ENCODE assay signal across 10 mouse cellular contexts in genomic region chr1:75385142-75385730, GRCm38 (mm10). TPM values are rescaled to one million over a fixed set of nuclear protein-coding genes. Genes with fewer than 3 reads are reported as not detected.
DNase-seq lines count a peak whose midpoint lies in the region; ATAC-seq lines count a peak whose summit lies in the region.
"Had no signal": no experiment of that assay in that cellular context is flagged by ENCODE, and none has a peak within 500 bp of the region (broad histone marks: within the 10 kb centered on the region; RNA-seq: fewer than 3 reads in every experiment).

No protein-coding gene starts in this region.

- no peaks in the 10 kb centered on the region for H3K36me3 ChIP-seq in heart, embryonic 11.5 days (ENCODE audit: control insufficient read depth, insufficient read depth, low read length)
- H3K36me3 ChIP-seq in neural tube, embryonic 11.5 days (ENCODE audit: control insufficient read depth, insufficient read depth, low read length) = no peaks in the 10 kb centered on the region
- H3K36me3 ChIP-seq in intestine, embryonic 15.5 days = no peaks in the 10 kb centered on the region
- no peaks in the 10 kb centered on the region for H3K36me3 ChIP-seq in stomach, embryonic 16.5 days (ENCODE audit: control insufficient read depth, insufficient read depth, low read length)

- H3K9ac ChIP-seq in heart, embryonic 11.5 days (ENCODE audit: low read depth, low read length) = peak overlapping the region; percentile 47
- H3K9ac ChIP-seq in neural tube, embryonic 11.5 days (ENCODE audit: low read length) = no peak overlapping the region
- no peak overlapping the region for H3K9ac ChIP-seq in intestine, embryonic 15.5 days
- H3K9ac ChIP-seq in stomach, embryonic 16.5 days (ENCODE audit: low read length) = peak overlapping the region; percentile 40; the same call in 1 of the 2 replicates

- peak overlapping the region; percentile 35 for H3K4me2 ChIP-seq in heart, embryonic 11.5 days
- peak overlapping the region; percentile 4; the same call in 1 of the 2 replicates for H3K4me2 ChIP-seq in neural tube, embryonic 11.5 days (ENCODE audit: low read depth)
- H3K4me2 ChIP-seq in intestine, embryonic 15.5 days (replicated peaks) = peak overlapping the region; percentile 22; the same call in 1 of the 2 replicates
- 0 out of 2 replicates have a peak overlapping the region, but pooled peaks have one; percentile 13 for H3K4me2 ChIP-seq in stomach, embryonic 16.5 days (ENCODE audit: low read depth, low read length)

- DNase-seq in heart, postnatal 36 days = no peak
- no peak for DNase-seq in neural tube, embryonic 11.5 days (ENCODE audit: low spot score)
- DNase-seq in neural tube, embryonic 10.5 days (ENCODE audit: extremely low spot score, low spot score) = no peak
- no peak for DNase-seq in adrenal gland, postnatal 36 days
- no peak for DNase-seq in adrenal gland, postnatal 14 days
- DNase-seq: heart, postnatal 14 days had no signal

- H3K9me3 ChIP-seq in heart, embryonic 11.5 days (replicated peaks; ENCODE audit: control insufficient read depth, low read length) = no peaks in the 10 kb centered on the region
- no peaks in the 10 kb centered on the region for H3K9me3 ChIP-seq in neural tube, embryonic 11.5 days (ENCODE audit: control insufficient read depth, low read length)
- H3K9me3 ChIP-seq in intestine, embryonic 15.5 days = no peaks in the 10 kb centered on the region
- H3K9me3 ChIP-seq in stomach, embryonic 16.5 days (replicated peaks; ENCODE audit: control insufficient read depth, low read length) = no peaks in the 10 kb centered on the region

- 0 out of 2 replicates have a peak overlapping the region, but pooled peaks have one; percentile 6 for H3K27ac ChIP-seq in heart, embryonic 11.5 days (ENCODE audit: low read depth, low read length)
- no peak overlapping the region for H3K27ac ChIP-seq in neural tube, embryonic 11.5 days (ENCODE audit: low read depth, low read length)
- H3K27ac ChIP-seq in intestine, embryonic 15.5 days = no peak overlapping the region
- no peak overlapping the region for H3K27ac ChIP-seq in stomach, embryonic 16.5 days (ENCODE audit: low read length)

- 57% methylated on average over 20 of the region's 20 CpGs for WGBS in heart, embryonic 11.5 days (ENCODE audit: insufficient replicate concordance)
- 66% methylated on average over 20 of the region's 20 CpGs for WGBS in neural tube, embryonic 11.5 days
- 67% methylated on average over 20 of the region's 20 CpGs for WGBS in intestine, embryonic 15.5 days
- 62% methylated on average over 20 of the region's 20 CpGs for WGBS in stomach, embryonic 16.5 days

- intact Hi-C loops in heart, postnatal 36 days (cut with DNase I) = loop anchor here (5.0 kb wide), 1 partner anchor 38 kb away; no protein-coding TSS in a partner anchor

- no peak overlapping the region for H3K4me3 ChIP-seq in heart, embryonic 11.5 days (ENCODE audit: low read depth, low read length)
- H3K4me3 ChIP-seq in neural tube, embryonic 11.5 days (ENCODE audit: low read depth, low read length) = no peak overlapping the region
- no peak overlapping the region for H3K4me3 ChIP-seq in intestine, embryonic 15.5 days (replicated peaks)
- no peak overlapping the region for H3K4me3 ChIP-seq in stomach, embryonic 16.5 days (replicated peaks; ENCODE audit: low read length)

- H3K27me3 ChIP-seq in heart, embryonic 11.5 days (ENCODE audit: control insufficient read depth, insufficient read depth, low read length) = peaks cover 19% of the 10 kb centered on the region
- H3K27me3 ChIP-seq in neural tube, embryonic 11.5 days (ENCODE audit: control insufficient read depth, insufficient read depth, low read length) = peaks cover 35% of the 10 kb centered on the region
- peaks cover 26% of the 10 kb centered on the region for H3K27me3 ChIP-seq in intestine, embryonic 15.5 days (replicated peaks)
- peaks cover 26% of the 10 kb centered on the region for H3K27me3 ChIP-seq in stomach, embryonic 16.5 days (ENCODE audit: control insufficient read depth, insufficient read depth, low read length)
- H3K27me3 ChIP-seq: CH12.LX had no signal

- H3K4me1 ChIP-seq in heart, embryonic 11.5 days (ENCODE audit: control insufficient read depth, insufficient read depth, low read length) = peaks cover 77% of the 10 kb centered on the region
- H3K4me1 ChIP-seq in neural tube, embryonic 11.5 days (ENCODE audit: control insufficient read depth, insufficient read depth, low read length) = peaks cover 34% of the 10 kb centered on the region
- H3K4me1 ChIP-seq in intestine, embryonic 15.5 days (replicated peaks) = peaks cover 46% of the 10 kb centered on the region
- peaks cover 24% of the 10 kb centered on the region for H3K4me1 ChIP-seq in stomach, embryonic 16.5 days (ENCODE audit: control insufficient read depth, insufficient read depth, low read length)

- 0 out of 2 replicates have a peak, but pooled peaks have one; percentile 14 for ATAC-seq in heart, embryonic 11.5 days (replicated peaks; ENCODE audit: insufficient number of reproducible peaks, low FRiP score, low TSS enrichment)
- no peak for ATAC-seq in neural tube, embryonic 11.5 days (ENCODE audit: insufficient read depth, low FRiP score, low TSS enrichment)
- ATAC-seq in intestine, embryonic 15.5 days = no peak
- ATAC-seq in stomach, embryonic 16.5 days (ENCODE audit: insufficient read depth, low FRiP score) = no peak

RNA-seq across cellular contexts. Expression of gene Speg, which starts 10.1 kb away (rescaled TPM):
- 60.7 and 66.5 TPM in 2 replicates for polyA plus RNA-seq in heart, embryonic 11.5 days (2014; fragmentation: Nextera tagmentation; extraction: Ambion mirVana)
- 100 to 1,000 TPM; 120 to 128 TPM for total RNA-seq in heart, postnatal 36 days (2021)
- 15.5 and 19.1 TPM in 2 replicates for polyA plus RNA-seq in neural tube, embryonic 11.5 days (2014; fragmentation: Nextera tagmentation; extraction: Ambion mirVana)
- 35.6 and 39.3 TPM in 2 replicates for polyA plus RNA-seq in intestine, embryonic 15.5 days (2015; fragmentation: Nextera tagmentation; extraction: Ambion mirVana)
- 41.1 and 41.2 TPM in 2 replicates for polyA plus RNA-seq in stomach, embryonic 16.5 days (2015; fragmentation: Nextera tagmentation; extraction: Ambion mirVana)
- 10 to 100 TPM in 1 of 2 experiments, 1 to 10 TPM in 1; 9.8 to 10.8 TPM for total RNA-seq in adrenal gland, postnatal 36 days (2021)
- 11.0 and 18.3 TPM in 2 replicates for total RNA-seq in adrenal gland, postnatal 14 days (2021)

RNA-seq across cellular contexts. Expression of gene Des, which starts 25.1 kb away (rescaled TPM):
- 428 and 477 TPM in 2 replicates for polyA plus RNA-seq in heart, embryonic 11.5 days (2014; fragmentation: Nextera tagmentation; extraction: Ambion mirVana)
- total RNA-seq in heart, postnatal 36 days (2021) = 1,000 to 10,000 TPM; 1,347 to 1,420 TPM
- polyA plus RNA-seq in neural tube, embryonic 11.5 days (2014; fragmentation: Nextera tagmentation; extraction: Ambion mirVana) = 15.8 and 18.0 TPM in 2 replicates
- polyA plus RNA-seq in intestine, embryonic 15.5 days (2015; fragmentation: Nextera tagmentation; extraction: Ambion mirVana) = 105 and 111 TPM in 2 replicates
- polyA plus RNA-seq in stomach, embryonic 16.5 days (2015; fragmentation: Nextera tagmentation; extraction: Ambion mirVana) = 166 and 194 TPM in 2 replicates
- 10 to 100 TPM; 18.6 to 19.5 TPM for total RNA-seq in adrenal gland, postnatal 36 days (2021)
- 19.8 and 26.9 TPM in 2 replicates for total RNA-seq in adrenal gland, postnatal 14 days (2021)

RNA-seq across cellular contexts. Expression of gene Gmppa, which starts 50.5 kb away (rescaled TPM):
- 49.8 and 57.2 TPM in 2 replicates for polyA plus RNA-seq in heart, embryonic 11.5 days (2014; fragmentation: Nextera tagmentation; extraction: Ambion mirVana)
- 10 to 100 TPM; 35.5 to 39.9 TPM for total RNA-seq in heart, postnatal 36 days (2021)
- 62.5 and 64.2 TPM in 2 replicates for polyA plus RNA-seq in neural tube, embryonic 11.5 days (2014; fragmentation: Nextera tagmentation; extraction: Ambion mirVana)
- polyA plus RNA-seq in intestine, embryonic 15.5 days (2015; fragmentation: Nextera tagmentation; extraction: Ambion mirVana) = 98.9 and 103 TPM in 2 replicates
- polyA plus RNA-seq in stomach, embryonic 16.5 days (2015; fragmentation: Nextera tagmentation; extraction: Ambion mirVana) = 104 and 127 TPM in 2 replicates
- total RNA-seq in adrenal gland, postnatal 36 days (2021) = 10 to 100 TPM; 58.7 to 72.1 TPM
- 58.8 and 74.2 TPM in 2 replicates for total RNA-seq in adrenal gland, postnatal 14 days (2021)

Comparison
In these comparisons a context has a peak if more than half of its experiments do, and no peak if none do; other contexts are left out.
1. H3K9ac ChIP-seq: peak in heart, embryonic 11.5 days (single experiment) and stomach, embryonic 16.5 days (single experiment); none in neural tube, embryonic 11.5 days (single experiment) and intestine, embryonic 15.5 days (single experiment).
2. Peak in every context shown above with its lines, with median percentiles within 50 percentile points of each other: H3K4me2 ChIP-seq.